Mouse (Mus musculus): ENCODE results near the gene Atg9a.

DNA sequence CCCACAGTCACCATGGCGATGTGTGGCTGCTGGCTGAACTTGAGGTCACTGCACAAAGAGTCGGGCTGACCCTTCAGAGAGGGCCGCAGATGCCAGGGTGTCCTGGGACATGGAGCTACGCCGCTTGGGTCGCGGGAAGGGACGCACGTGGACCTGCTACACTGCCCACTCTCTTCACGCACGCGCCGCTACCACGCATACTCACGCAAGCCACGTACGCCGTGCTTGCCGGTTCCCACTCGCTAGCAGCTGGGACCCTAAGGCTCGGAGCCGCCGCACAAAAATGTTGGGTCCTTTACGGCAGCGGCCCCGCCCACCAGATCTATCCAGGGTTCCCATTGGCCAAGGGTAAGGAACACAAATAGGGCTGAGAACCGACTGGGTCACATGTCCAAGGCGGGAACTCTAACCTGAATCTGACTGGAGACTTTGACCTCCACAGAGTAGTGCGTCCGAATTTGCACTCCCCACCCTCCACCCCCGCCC lies 11.8 kb downstream of the Atg9a start, which contains the start of gene Abcb6:
- TF ChIP-seq GATA1 (IDR thresholded peaks at IDR 0.05; ENCODE audit: borderline replicate concordance, low read length) (no peak), CTCF (IDR thresholded peaks at IDR 0.05; ENCODE audit: low read depth, low read length) (no peak), TAL1 (conservative IDR thresholded peaks at IDR 0.05; ENCODE audit: low read depth, low read length) (no peak), GATA2 (IDR thresholded peaks at IDR 0.05; ENCODE audit: borderline replicate concordance, low read depth, low read length) (no peak)
